Mouse (Mus musculus) stomach, postnatal 0 days (tissue): ENCODE measurements at regions not wholly inside any gene's neighbourhood (a gene's known extent, or its start where the extent isn't known, plus 50 kb on each side); places are given as distances from the start of the nearest gene placed in this dataset.

ENCODE experiments used
- CTCF ChIP-seq: IDR thresholded peaks from 2 replicates; pipeline ENCODE4 v1.5.1; 2016; ENCODE audit warnings: antibody characterized with exemption, low read depth, mild to moderate bottlenecking, moderate library complexity
- EP300 ChIP-seq: optimal IDR thresholded peaks from 2 replicates; pipeline ENCODE3; 2016; ENCODE audit warnings: antibody characterized with exemption

GRCm38 (mm10) chr8:97052436-97052835, 1164.1 kb upstream of the Got2 start:
- TF ChIP-seq CTCF, result no peak
- TF ChIP-seq EP300, result no peak
